Mouse (Mus musculus) MEL (cell line): ENCODE results near the gene Atp8a2. TPM values are rescaled to one million over a fixed set of nuclear protein-coding genes. Genes with fewer than 3 reads are reported as not detected.

Experiments
- DNase-seq: peaks from one replicate; pipeline ENCODE4 v3.0.0; 2011; ENCODE audit warnings: low read depth, low spot score
- H3K27ac ChIP-seq: 2 replicates; pipeline ENCODE4 v1.5.1; 2012; ENCODE audit warnings: low read depth, mild to moderate bottlenecking, control low read depth, low read length, moderate library complexity; ENCODE audit not compliant: control insufficient read depth
- H3K27me3 ChIP-seq, 2 experiments: fragments of 150-350 bp in 1 of 2; sonication (generic) in 1 of 2; 2 replicates each; pipeline ENCODE4 v1.6.1; 2012; ENCODE audit warnings: low read length in 2 of 2, mild to moderate bottlenecking in 2 of 2, improper control_type of control experiment in 1 of 2, moderate library complexity in 1 of 2; ENCODE audit not compliant: insufficient read depth in 2 of 2, control insufficient read depth in 1 of 2
- H3K36me3 ChIP-seq, 2 experiments: 2 replicates each; pipeline ENCODE4 v1.6.1; 2012 to 2014; ENCODE audit warnings: low read length in 2 of 2, improper control_type of control experiment in 1 of 2, inconsistent platforms in 1 of 2, mild to moderate bottlenecking in 1 of 2; ENCODE audit not compliant: insufficient read depth in 2 of 2, control insufficient read depth in 1 of 2
- H3K4me1 ChIP-seq, 2 experiments: fragments of 150-350 bp in 1 of 2; sonication (generic) in 1 of 2; 2 replicates each; pipeline ENCODE4 v1.6.1; 2012; ENCODE audit warnings: low read length in 2 of 2, improper control_type of control experiment in 1 of 2, mild to moderate bottlenecking in 1 of 2; ENCODE audit not compliant: insufficient read depth in 2 of 2, control insufficient read depth in 1 of 2
- H3K4me3 ChIP-seq, 2 experiments: fragments of 150-350 bp in 1 of 2; sonication (generic) in 1 of 2; 2 replicates each; pipeline ENCODE4 v1.5.1; 2012; ENCODE audit warnings: low read depth in 2 of 2, low read length in 2 of 2, mild to moderate bottlenecking in 2 of 2, moderate library complexity in 2 of 2, control low read depth in 1 of 2, improper control_type of control experiment in 1 of 2; ENCODE audit not compliant: control insufficient read depth in 1 of 2, insufficient read depth in 1 of 2
- H3K79me2 ChIP-seq: 2 replicates; pipeline ENCODE4 v1.6.1; 2012; ENCODE audit warnings: mild to moderate bottlenecking, low read length, moderate library complexity; ENCODE audit not compliant: control insufficient read depth, poor library complexity, insufficient read depth
- H3K9ac ChIP-seq: 2 replicates; pipeline ENCODE4 v1.6.1; 2012; ENCODE audit warnings: low read depth, mild to moderate bottlenecking, control low read depth, low read length, moderate library complexity; ENCODE audit not compliant: control insufficient read depth, poor library complexity, severe bottlenecking
- H3K9me3 ChIP-seq: fragments of 150-350 bp; sonication (generic); replicated peaks from 2 replicates; pipeline ENCODE4 v1.6.1; 2012; ENCODE audit warnings: mild to moderate bottlenecking, low read length, improper control_type of control experiment, moderate library complexity; ENCODE audit not compliant: insufficient read depth
- CHD1 ChIP-seq: IDR thresholded peaks from 2 replicates; pipeline ENCODE4 v1.6.1; 2012; ENCODE audit warnings: low read depth, mild to moderate bottlenecking, inconsistent platforms, low read length, improper control_type of control experiment
- CHD2 ChIP-seq: IDR thresholded peaks from 2 replicates; pipeline ENCODE4 v1.6.1; 2011; ENCODE audit warnings: low read length, improper control_type of control experiment
- CTCF ChIP-seq, 3 experiments: IDR thresholded peaks in 2 of 3; conservative IDR thresholded peaks in 1 of 3; 2 replicates each; pipeline ENCODE4 v1.5.1; 2011 to 2012; ENCODE audit warnings: low read length in 3 of 3, low read depth in 2 of 3, mild to moderate bottlenecking in 2 of 3, improper control_type of control experiment in 1 of 3, inconsistent platforms in 1 of 3, mixed read lengths in 1 of 3, moderate library complexity in 1 of 3; ENCODE audit not compliant: control insufficient read depth in 1 of 3, insufficient read depth in 1 of 3, poor library complexity in 1 of 3, severe bottlenecking in 1 of 3
- ETS1 ChIP-seq: IDR thresholded peaks from 2 replicates; pipeline ENCODE4 v1.6.1; 2012; ENCODE audit warnings: low read depth, mild to moderate bottlenecking, inconsistent platforms, low read length, improper control_type of control experiment, moderate library complexity
- GABPA ChIP-seq: IDR thresholded peaks from 2 replicates; pipeline ENCODE4 v1.6.1; 2012; ENCODE audit warnings: low read depth, mild to moderate bottlenecking, inconsistent platforms, low read length, improper control_type of control experiment, moderate library complexity
- GATA1 ChIP-seq: IDR thresholded peaks from 2 replicates; pipeline ENCODE4 v1.6.1; 2011; ENCODE audit warnings: low read depth, low read length, improper control_type of control experiment
- JUND ChIP-seq: IDR thresholded peaks from 2 replicates; pipeline ENCODE4 v1.6.1; 2011; ENCODE audit warnings: low read depth, mild to moderate bottlenecking, improper control_type of control experiment, low read length
- KAT2A ChIP-seq: conservative IDR thresholded peaks from 2 replicates; pipeline ENCODE4 v1.6.1; 2012; ENCODE audit warnings: low read depth, low read length, improper control_type of control experiment, inconsistent platforms
- MAX ChIP-seq: IDR thresholded peaks from 2 replicates; pipeline ENCODE4 v1.6.1; 2011; ENCODE audit warnings: low read length, improper control_type of control experiment
- MAZ ChIP-seq: IDR thresholded peaks from 2 replicates; pipeline ENCODE4 v1.6.1; 2012; ENCODE audit warnings: low read depth, mild to moderate bottlenecking, inconsistent platforms, low read length, improper control_type of control experiment
- MEF2A ChIP-seq: IDR thresholded peaks from 2 replicates; pipeline ENCODE4 v1.6.1; 2014; ENCODE audit warnings: low read depth, mild to moderate bottlenecking, inconsistent platforms, low read length, improper control_type of control experiment; ENCODE audit not compliant: poor library complexity, insufficient replicate concordance, severe bottlenecking; ENCODE audit errors: extremely low read depth
- MYC ChIP-seq: IDR thresholded peaks from 2 replicates; pipeline ENCODE4 v1.6.1; 2011; ENCODE audit warnings: low read depth, mild to moderate bottlenecking, low read length, improper control_type of control experiment, moderate library complexity
- NELFE ChIP-seq: IDR thresholded peaks from 2 replicates; pipeline ENCODE4 v1.6.1; 2011; ENCODE audit warnings: low read depth, low read length, improper control_type of control experiment
- POLR2A ChIP-seq, 2 experiments: IDR thresholded peaks; 2 replicates each; pipeline ENCODE4 v1.6.1; 2011 to 2012; ENCODE audit warnings: low read length in 2 of 2, mild to moderate bottlenecking in 2 of 2, control low read depth in 1 of 2, improper control_type of control experiment in 1 of 2, low read depth in 1 of 2, moderate library complexity in 1 of 2; ENCODE audit not compliant: control insufficient read depth in 1 of 2, insufficient read depth in 1 of 2, poor library complexity in 1 of 2
- POLR2AphosphoS2 ChIP-seq: IDR thresholded peaks from 2 replicates; pipeline ENCODE4 v1.6.1; 2011; ENCODE audit warnings: low read length, improper control_type of control experiment
- POLR2AphosphoS5 ChIP-seq: IDR thresholded peaks from 2 replicates; pipeline ENCODE4 v1.6.1; 2012; ENCODE audit warnings: low read depth, borderline replicate concordance, mild to moderate bottlenecking, inconsistent platforms, low read length, moderate library complexity, mixed read lengths
- RAD21 ChIP-seq: IDR thresholded peaks from 2 replicates; pipeline ENCODE4 v1.6.1; 2011; ENCODE audit warnings: mild to moderate bottlenecking, low read depth, low read length, improper control_type of control experiment
- RCOR1 ChIP-seq: IDR thresholded peaks from 2 replicates; pipeline ENCODE4 v1.6.1; 2012; ENCODE audit warnings: low read depth, mild to moderate bottlenecking, inconsistent platforms, low read length, improper control_type of control experiment
- SMC3 ChIP-seq: IDR thresholded peaks from 2 replicates; pipeline ENCODE4 v1.6.1; 2011; ENCODE audit warnings: low read depth, low read length, improper control_type of control experiment
- TAL1 ChIP-seq: IDR thresholded peaks from 2 replicates; pipeline ENCODE4 v1.6.1; 2012; ENCODE audit warnings: mild to moderate bottlenecking, inconsistent platforms, low read length, moderate library complexity, mixed read lengths
- TBP ChIP-seq: IDR thresholded peaks from 2 replicates; pipeline ENCODE4 v1.8.0; 2011; ENCODE audit warnings: low read depth, low read length, improper control_type of control experiment
- TCF12 ChIP-seq: IDR thresholded peaks from 2 replicates; pipeline ENCODE4 v1.6.1; 2014; ENCODE audit warnings: low read depth, mild to moderate bottlenecking, inconsistent platforms, low read length, improper control_type of control experiment, moderate library complexity
- USF1 ChIP-seq: IDR thresholded peaks from 2 replicates; pipeline ENCODE4 v1.6.1; 2014; ENCODE audit warnings: low read depth, mild to moderate bottlenecking, inconsistent platforms, low read length, improper control_type of control experiment, moderate library complexity
- USF2 ChIP-seq, 2 experiments: IDR thresholded peaks; 2 replicates each; pipeline ENCODE4 v1.6.1; 2011 to 2012; ENCODE audit warnings: improper control_type of control experiment in 2 of 2, low read length in 2 of 2, borderline replicate concordance in 1 of 2, inconsistent platforms in 1 of 2, low read depth in 1 of 2, mild to moderate bottlenecking in 1 of 2; ENCODE audit not compliant: insufficient read depth in 1 of 2
- ZMIZ1 ChIP-seq: IDR thresholded peaks from 2 replicates; pipeline ENCODE4 v1.6.1; 2012; ENCODE audit warnings: low read depth, mild to moderate bottlenecking, inconsistent platforms, low read length, improper control_type of control experiment, moderate library complexity
- polyA plus RNA-seq, 2 experiments: library from polyadenylated mRNA; stranded (reverse) in 1 of 2; unstranded in 1 of 2; fragments of >175 nt in 1 of 2; fragments of >200 nt in 1 of 2; gene quantifications; 2 replicates each; pipeline versions ENCODE4 v1.2.1 to v1.2.4; 2012; ENCODE audit warnings: low replicate concordance in 2 of 2, low read depth in 1 of 2; ENCODE audit not compliant: insufficient read length in 2 of 2, insufficient read depth in 1 of 2, missing spikeins in 1 of 2
- total RNA-seq: library from RNA; depleted of rRNA; stranded (reverse); fragments of 300-350 nt; gene quantifications from 2 replicates; pipeline ENCODE4 v1.2.3, GENCODE M21; 2012

Atp8a2 gene
- total and polyA plus RNA-seq, 3 experiments = 0.29 to 0.39 TPM; not detected in 1

DNA sequence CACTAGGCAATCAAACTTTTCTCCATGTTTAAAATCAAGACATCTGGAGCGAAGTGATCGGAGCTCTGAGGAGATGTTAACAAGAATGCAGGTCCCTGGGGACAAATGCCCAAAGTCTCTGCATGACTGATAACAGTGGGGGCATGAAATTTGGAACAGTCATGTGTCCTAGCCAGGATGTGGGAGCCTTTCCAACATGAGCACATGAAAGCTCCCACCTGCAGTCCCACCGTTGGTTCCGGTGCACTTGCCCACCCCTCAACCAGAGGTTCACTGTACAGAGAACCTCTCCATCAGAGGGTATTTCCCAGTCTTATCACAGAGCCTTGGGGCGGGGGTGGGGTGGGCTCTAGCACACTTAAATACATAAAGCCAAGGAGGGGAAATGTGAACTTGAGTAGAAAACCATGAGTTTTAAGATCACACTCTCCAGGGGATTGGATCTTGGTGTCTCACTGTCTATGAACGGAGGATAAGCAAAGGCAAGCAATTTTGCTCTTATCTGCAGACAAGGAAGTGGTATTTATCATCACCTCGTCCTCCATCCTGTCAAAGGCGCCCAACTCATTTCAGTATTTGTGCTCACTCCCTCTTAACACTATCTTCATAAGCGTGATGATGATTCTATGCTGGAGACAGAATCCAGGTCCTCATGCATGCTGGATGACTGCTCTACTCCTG is 65.6 kb downstream of the Atp8a2 start:
- Histone ChIP-seq H3K36me3 (no peaks in the 10 kb centered on the region), H3K79me2 (no peaks in the 10 kb centered on the region), H3K4me3 (no peak overlapping the region), H3K4me1 (no peaks in the 10 kb centered on the region), H3K27me3 (no peaks in the 10 kb centered on the region; a peak in 2 of 4 replicates), H3K9ac (no peak overlapping the region), H3K27ac (no peak overlapping the region), H3K9me3 (no peaks in the 10 kb centered on the region)
- TF ChIP-seq CTCF (IDR thresholded peaks at IDR 0.05 in 2 of 3, conservative IDR thresholded peaks at IDR 0.05 in 1 of 3; ENCODE audit: control insufficient read depth in 1 of 3, insufficient read depth in 1 of 3, low read depth in 2 of 3, low read length in 3 of 3, poor library complexity in 1 of 3, severe bottlenecking in 1 of 3) = no peak
- TF ChIP-seq USF1 = no peak
- no peak for TF ChIP-seq MAX
- no peak for TF ChIP-seq NELFE
- TF ChIP-seq TAL1 = no peak
- no peak for DNase-seq

DNA sequence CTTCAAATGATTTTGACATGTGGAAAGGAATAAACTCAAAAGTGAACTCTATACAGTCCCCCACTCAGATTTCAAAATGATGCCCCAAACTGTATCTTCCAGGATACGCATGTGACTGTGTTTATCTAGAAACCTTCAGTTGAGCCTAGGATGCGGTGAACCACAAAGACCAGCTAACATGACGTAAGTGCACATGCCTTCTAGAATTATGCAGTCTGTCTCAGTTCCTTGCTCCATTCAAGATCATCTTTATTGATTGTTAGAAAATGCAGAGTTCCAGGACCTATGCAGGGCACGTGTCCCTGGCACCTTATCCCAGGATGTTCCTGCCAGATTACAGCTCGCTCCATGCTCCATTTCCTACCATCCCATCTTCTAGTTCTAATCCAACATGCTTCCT is 67.4 kb downstream of the Atp8a2 start:
- H3K4me3 ChIP-seq = no peak overlapping the region
- no peak overlapping the region for H3K9ac ChIP-seq
- no peaks in the 10 kb centered on the region for H3K79me2 ChIP-seq
- no peak overlapping the region for H3K27ac ChIP-seq
- H3K36me3 ChIP-seq = no peaks in the 10 kb centered on the region
- TF ChIP-seq USF2 (IDR thresholded peaks at IDR 0.05; ENCODE audit: borderline replicate concordance in 1 of 2, insufficient read depth in 1 of 2, low read depth in 1 of 2, low read length in 2 of 2) (no peak), CHD2 (no peak)
- no peaks in the 10 kb centered on the region for H3K4me1 ChIP-seq
- DNase-seq = no peak
- H3K27me3 ChIP-seq = no peaks in the 10 kb centered on the region; a peak in 1 of 4 replicates
- no peaks in the 10 kb centered on the region for H3K9me3 ChIP-seq

DNA sequence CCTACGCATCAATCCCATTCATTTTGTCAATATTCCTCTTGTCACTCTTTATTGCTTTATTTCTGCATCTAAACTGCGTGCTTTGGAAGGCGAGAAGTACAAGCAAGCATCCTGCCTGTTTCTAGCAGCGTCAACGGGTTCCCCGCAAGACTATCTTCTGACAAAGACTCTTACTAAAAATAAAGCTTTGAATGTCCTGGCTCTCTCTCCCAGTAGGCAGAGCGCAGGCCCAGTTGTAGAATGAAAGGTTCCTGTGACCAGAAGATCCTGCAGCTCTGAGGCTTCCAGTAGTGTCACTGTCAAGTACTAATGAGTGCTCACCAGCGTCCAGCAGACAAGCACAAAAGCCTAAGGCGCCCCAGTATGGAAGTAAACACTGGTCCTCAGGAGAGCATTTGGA is 71.8 kb downstream of the Atp8a2 start:
- no peak for DNase-seq
- Histone ChIP-seq H3K4me3 (no peak overlapping the region), H3K27me3 (no peaks in the 10 kb centered on the region; a peak in 1 of 4 replicates), H3K4me1 (no peaks in the 10 kb centered on the region), H3K9ac (no peak overlapping the region), H3K27ac (no peak overlapping the region), H3K9me3 (no peaks in the 10 kb centered on the region), H3K79me2 (no peaks in the 10 kb centered on the region), H3K36me3 (no peaks in the 10 kb centered on the region)
- no peak for TF ChIP-seq SMC3
- TF ChIP-seq CHD1 = no peak
- TF ChIP-seq JUND = no peak
- no peak for TF ChIP-seq ETS1
- TF ChIP-seq RAD21 = no peak
- no peak for TF ChIP-seq TBP
- TF ChIP-seq MEF2A = no peak
- TF ChIP-seq POLR2AphosphoS5 = no peak
- no peak for TF ChIP-seq TCF12
- no peak for TF ChIP-seq POLR2A (IDR thresholded peaks at IDR 0.05; ENCODE audit: control insufficient read depth in 1 of 2, insufficient read depth in 1 of 2, low read depth in 1 of 2, low read length in 2 of 2, poor library complexity in 1 of 2)
- TF ChIP-seq RCOR1 = no peak
- no peak for TF ChIP-seq POLR2AphosphoS2
- no peak for TF ChIP-seq MYC
- no peak for TF ChIP-seq ZMIZ1
- TF ChIP-seq MAZ = no peak
- no peak for TF ChIP-seq GABPA
- TF ChIP-seq KAT2A = no peak
- TF ChIP-seq GATA1 = no peak
